Mouse (Mus musculus) midbrain, embryonic 16.5 days (tissue): Measurements from ENCODE around the gene Hspb9. TPM values are rescaled to one million over a fixed set of nuclear protein-coding genes. Genes with fewer than 3 reads are reported as not detected.
A peak's percentile ranks its signal among the peaks of the same experiment; 100 is the strongest.

ENCODE experiments used
- ATAC-seq: fragments of 200-750 bp; cut with Nextera tagmentation; 2 replicates; pipeline ENCODE4 v1.8.0; 2017; ENCODE audit warnings: moderate TSS enrichment
- H3K27ac ChIP-seq: fragments of 300-500 bp; sonication (generic); 2 replicates; pipeline ENCODE4 v1.5.1; 2014; ENCODE audit warnings: mild to moderate bottlenecking, low read length, mixed read lengths
- H3K27me3 ChIP-seq: fragments of 300-500 bp; sonication (generic); 2 replicates; pipeline ENCODE4 v1.6.1; 2014; ENCODE audit warnings: low read depth, low read length, mixed read lengths; ENCODE audit not compliant: control insufficient read depth, insufficient read depth
- H3K36me3 ChIP-seq: fragments of 300-500 bp; sonication (generic); 2 replicates; pipeline ENCODE4 v1.6.1; 2014; ENCODE audit warnings: mild to moderate bottlenecking, low read length, moderate library complexity, mixed read lengths; ENCODE audit not compliant: control insufficient read depth, insufficient read depth
- H3K4me1 ChIP-seq: fragments of 300-500 bp; sonication (generic); 2 replicates; pipeline ENCODE4 v1.6.1; 2014; ENCODE audit warnings: mild to moderate bottlenecking, low read length, mixed read lengths; ENCODE audit not compliant: control insufficient read depth, insufficient read depth
- H3K4me2 ChIP-seq: fragments of 300-500 bp; sonication (generic); 2 replicates; pipeline ENCODE4 v1.6.1; 2014; ENCODE audit warnings: mild to moderate bottlenecking, low read length, mixed read lengths
- H3K4me3 ChIP-seq: fragments of 300-500 bp; sonication (generic); 2 replicates; pipeline ENCODE4 v1.5.1; 2014; ENCODE audit warnings: low read depth, mild to moderate bottlenecking, low read length, moderate library complexity, mixed read lengths
- H3K9ac ChIP-seq: fragments of 300-500 bp; sonication (generic); 2 replicates; pipeline ENCODE4 v1.6.1; 2014; ENCODE audit warnings: low read depth, low read length, mixed read lengths
- H3K9me3 ChIP-seq: fragments of 300-500 bp; sonication (generic); replicated peaks from 2 replicates; pipeline ENCODE4 v1.6.1; 2014; ENCODE audit warnings: mild to moderate bottlenecking, low read length, mixed read lengths; ENCODE audit not compliant: control insufficient read depth, poor library complexity, severe bottlenecking
- WGBS: fragments of 180-500 bp; shearing (Covaris S2); extraction: QIAGEN DNeasy Blood & Tissue Kit; methylation state at CpG from one replicate; pipeline ENCODE4 v1.1.7; 2014; 5-methylcytosine and 5-hydroxymethylcytosine counted together
- polyA plus RNA-seq: library from polyadenylated mRNA; unstranded; fragments of >200 nt; fragmentation: Nextera tagmentation; extraction: Ambion mirVana; gene quantifications from 2 replicates; pipeline ENCODE4 v1.2.1, GENCODE M21; 2015

The Hspb9 gene
- polyA plus RNA-seq, 1 experiment from 2014 or later = not detected

- ATAC-seq = peak; percentile 93
- peak within 1 kb of the TSS; percentile 73 for H3K27ac ChIP-seq
- WGBS = 2% methylated on average over 37 of the region's 48 CpGs
- H3K9ac ChIP-seq = peak within 1 kb of the TSS; percentile 84
- H3K4me2 ChIP-seq = peak within 1 kb of the TSS; percentile 70
- H3K36me3 ChIP-seq = peaks cover 17% of the 10 kb centered on the region
- H3K4me1 ChIP-seq = peaks cover 23% of the 10 kb centered on the region
- H3K4me3 ChIP-seq = peak within 1 kb of the TSS; percentile 75
- no peaks in the 10 kb centered on the region for H3K9me3 ChIP-seq
- H3K27me3 ChIP-seq = no peaks in the 10 kb centered on the region; the same call in 1 of the 2 replicates
Observed at GRCm38 (mm10) chr11:100711783-100712615, 1.7 kb upstream of the Hspb9 start, which contains the start of gene Kat2a. Kat2a (minus strand) TSS chr11:100712465.

GRCm38 (mm10) chr11:100713174-100713573, 476 bp upstream of the Hspb9 start:
- 69% methylated on average over 4 of the region's 4 CpGs for WGBS
- Histone ChIP-seq H3K27ac (no peak overlapping the region), H3K4me3 (no peak overlapping the region), H3K4me2 (no peak overlapping the region), H3K9me3 (no peaks in the 10 kb centered on the region), H3K27me3 (no peaks in the 10 kb centered on the region; the same call in 1 of the 2 replicates), H3K9ac (0 out of 2 replicates have a peak overlapping the region, but pooled peaks have one; percentile 27), H3K4me1 (peaks cover 23% of the 10 kb centered on the region), H3K36me3 (peaks cover 23% of the 10 kb centered on the region)
- ATAC-seq = no peak

- no peak overlapping the region for H3K9ac ChIP-seq
- peaks cover 23% of the 10 kb centered on the region for H3K4me1 ChIP-seq
- peaks cover 21% of the 10 kb centered on the region for H3K36me3 ChIP-seq
- H3K27me3 ChIP-seq = no peaks in the 10 kb centered on the region; the same call in 1 of the 2 replicates
- H3K27ac ChIP-seq = no peak overlapping the region
- 46% methylated on average over 6 of the region's 6 CpGs for WGBS
- H3K4me3 ChIP-seq = no peak overlapping the region
- H3K9me3 ChIP-seq = no peaks in the 10 kb centered on the region
- H3K4me2 ChIP-seq = 0 out of 2 replicates have a peak overlapping the region, but pooled peaks have one; percentile 19
- peak; percentile 8 for ATAC-seq
Observed at GRCm38 (mm10) chr11:100714534-100714915, 875 bp downstream of the Hspb9 start.

- H3K36me3 ChIP-seq = peaks cover 21% of the 10 kb centered on the region
Observed at GRCm38 (mm10) chr11:100714948-100715347, 1.3 kb downstream of the Hspb9 start.

GRCm38 (mm10) chr11:100716649-100717048, 3.0 kb downstream of the Hspb9 start:
- ATAC-seq = no peak
- H3K36me3 ChIP-seq = peaks cover 21% of the 10 kb centered on the region
- H3K4me3 ChIP-seq = no peak overlapping the region
- H3K27me3 ChIP-seq = no peaks in the 10 kb centered on the region; the same call in 1 of the 2 replicates
- no peak overlapping the region for H3K4me2 ChIP-seq
- peaks cover 14% of the 10 kb centered on the region for H3K4me1 ChIP-seq
- H3K9me3 ChIP-seq = no peaks in the 10 kb centered on the region
- 92% methylated on average over 3 of the region's 3 CpGs for WGBS
- no peak overlapping the region for H3K27ac ChIP-seq
- H3K9ac ChIP-seq = no peak overlapping the region

More at GRCm38 (mm10) chr11:100714948-100715347, 1.3 kb downstream of the Hspb9 start:
- Histone ChIP-seq H3K4me2 (no peak overlapping the region), H3K4me3 (no peak overlapping the region), H3K9me3 (no peaks in the 10 kb centered on the region), H3K27me3 (no peaks in the 10 kb centered on the region; the same call in 1 of the 2 replicates), H3K9ac (no peak overlapping the region), H3K4me1 (peaks cover 23% of the 10 kb centered on the region), H3K27ac (no peak overlapping the region)
- ATAC-seq = peak; percentile 8; the same call in 1 of the 2 replicates
- 74% methylated on average over 6 of the region's 6 CpGs for WGBS

GRCm38 (mm10) chr11:100718462-100718861, 4.8 kb downstream of the Hspb9 start:
- H3K27ac ChIP-seq = no peak overlapping the region
- H3K27me3 ChIP-seq = no peaks in the 10 kb centered on the region; the same call in 1 of the 2 replicates
- 86% methylated on average over 7 of the region's 7 CpGs for WGBS
- no peak for ATAC-seq
- no peak overlapping the region for H3K4me3 ChIP-seq
- peaks cover 7% of the 10 kb centered on the region; the same call in 1 of the 2 replicates for H3K4me1 ChIP-seq
- H3K9ac ChIP-seq = no peak overlapping the region
- no peaks in the 10 kb centered on the region for H3K9me3 ChIP-seq
- peaks cover 21% of the 10 kb centered on the region for H3K36me3 ChIP-seq
- no peak overlapping the region for H3K4me2 ChIP-seq

DNA sequence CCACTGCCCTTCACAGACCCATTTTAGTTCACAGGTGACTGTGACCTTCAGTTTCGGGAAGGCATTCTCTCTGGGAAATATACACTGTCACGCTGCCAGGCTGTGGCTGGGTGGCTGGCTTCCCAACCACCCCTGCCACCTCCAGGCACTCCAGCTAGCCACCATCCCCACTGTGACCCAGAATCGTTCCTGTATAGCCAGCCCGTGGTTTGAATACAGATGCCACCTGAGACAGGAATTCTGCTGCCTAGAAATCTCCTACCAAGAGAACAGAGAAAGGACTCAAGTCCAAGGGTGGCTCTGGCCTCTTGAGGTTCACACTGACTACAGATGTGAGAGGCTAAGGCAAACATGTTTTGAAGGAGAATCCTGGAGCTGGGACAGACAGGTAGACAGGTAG, 5.2 kb downstream of the Hspb9 start:
- Histone ChIP-seq H3K4me2 (no peak overlapping the region), H3K4me3 (no peak overlapping the region), H3K27ac (no peak overlapping the region), H3K27me3 (no peaks in the 10 kb centered on the region; the same call in 1 of the 2 replicates), H3K4me1 (peaks cover 3% of the 10 kb centered on the region; the same call in 1 of the 2 replicates), H3K9ac (no peak overlapping the region), H3K36me3 (peaks cover 21% of the 10 kb centered on the region), H3K9me3 (no peaks in the 10 kb centered on the region)
- no peak for ATAC-seq
- WGBS = 95% methylated on average over 4 of the region's 4 CpGs

- Histone ChIP-seq H3K9me3 (no peaks in the 10 kb centered on the region), H3K36me3 (peaks cover 21% of the 10 kb centered on the region), H3K4me2 (no peak overlapping the region), H3K4me1 (no peaks in the 10 kb centered on the region), H3K27ac (no peak overlapping the region), H3K4me3 (no peak overlapping the region), H3K9ac (no peak overlapping the region), H3K27me3 (no peaks in the 10 kb centered on the region)
- 80% methylated on average over 3 of the region's 3 CpGs for WGBS
- no peak for ATAC-seq
Observed at GRCm38 (mm10) chr11:100719312-100719711, 5.7 kb downstream of the Hspb9 start.

DNA sequence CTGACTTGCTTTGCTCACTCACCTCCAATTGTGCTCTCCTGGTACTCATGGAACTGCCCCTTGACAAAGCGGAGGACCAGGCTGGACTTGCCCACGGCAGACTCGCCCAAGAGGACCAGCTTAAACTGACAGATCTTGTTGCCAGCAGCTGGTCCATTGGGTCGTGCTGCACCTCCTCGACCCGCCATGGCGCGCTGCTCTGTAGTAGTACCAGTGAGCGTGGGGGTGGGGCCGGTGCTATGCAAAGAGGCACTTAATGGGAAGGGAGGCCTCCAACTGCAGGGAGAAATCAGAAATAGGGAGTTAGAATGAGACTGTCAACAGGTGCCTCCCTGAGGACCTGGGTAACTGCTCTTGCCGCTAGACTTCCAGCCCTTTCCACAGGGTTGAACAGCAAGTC, 6.2 kb downstream of the Hspb9 start:
- Histone ChIP-seq H3K4me2 (no peak overlapping the region), H3K4me1 (no peaks in the 10 kb centered on the region), H3K4me3 (no peak overlapping the region), H3K36me3 (peaks cover 21% of the 10 kb centered on the region), H3K9ac (no peak overlapping the region), H3K9me3 (no peaks in the 10 kb centered on the region), H3K27ac (peak overlapping the region; percentile 54; the same call in 1 of the 2 replicates), H3K27me3 (no peaks in the 10 kb centered on the region)
- 88% methylated on average over 11 of the region's 11 CpGs for WGBS
- ATAC-seq = no peak
